Mouse (Mus musculus) myocyte (in vitro differentiated cells): Measurements from ENCODE around the gene Gm20388. TPM values are rescaled to one million over a fixed set of nuclear protein-coding genes. Genes with fewer than 3 reads are reported as not detected.

ENCODE experiments used
- H3K27me3 ChIP-seq: one replicate; pipeline ENCODE4 v1.6.1; 2011; ENCODE audit not compliant: control insufficient read depth, insufficient read depth, insufficient read length
- H3K36me3 ChIP-seq: one replicate; pipeline ENCODE4 v1.6.1; 2011; ENCODE audit not compliant: control insufficient read depth, insufficient read depth
- H3K4me2 ChIP-seq: one replicate; pipeline ENCODE4 v1.6.1; 2011; ENCODE audit warnings: low read depth, control low read depth
- H3K4me3 ChIP-seq: one replicate; pipeline ENCODE4 v1.5.1; 2011; ENCODE audit warnings: mild to moderate bottlenecking, control low read depth, moderate library complexity
- H3K79me2 ChIP-seq: one replicate; pipeline ENCODE4 v1.6.1; 2011; ENCODE audit not compliant: control insufficient read depth, insufficient read depth
- H3ac ChIP-seq: one replicate; pipeline ENCODE4 v1.6.1; 2011; ENCODE audit not compliant: control insufficient read depth, insufficient read length
- CEBPB ChIP-seq: IDR thresholded peaks from 2 replicates; pipeline ENCODE4 v1.6.1; 2011; ENCODE audit warnings: mild to moderate bottlenecking, moderate library complexity; ENCODE audit not compliant: poor library complexity, insufficient read depth, severe bottlenecking
- E2F4 ChIP-seq: IDR thresholded peaks from one replicate; pipeline ENCODE4 v1.6.1; 2011; ENCODE audit warnings: mild to moderate bottlenecking, control low read depth, moderate library complexity; ENCODE audit not compliant: insufficient read depth
- MAX ChIP-seq: IDR thresholded peaks from one replicate; pipeline ENCODE4 v1.6.1; 2011; ENCODE audit warnings: low read depth, mild to moderate bottlenecking, control low read depth
- MYOD1 ChIP-seq, 3 experiments: IDR thresholded peaks; one replicate each; pipeline ENCODE4 v1.6.1; 2011; ENCODE audit warnings: control low read depth in 2 of 3, low read depth in 2 of 3, mild to moderate bottlenecking in 2 of 3, moderate library complexity in 1 of 3; ENCODE audit not compliant: insufficient read length in 2 of 3, control insufficient read depth in 1 of 3
- MYOG ChIP-seq, 3 experiments: IDR thresholded peaks; one replicate each; pipeline ENCODE4 v1.6.1; 2011; ENCODE audit warnings: control low read depth in 2 of 3, low read depth in 2 of 3, mild to moderate bottlenecking in 2 of 3; ENCODE audit not compliant: insufficient read length in 2 of 3, control insufficient read depth in 1 of 3, insufficient read depth in 1 of 3
- POLR2A ChIP-seq: IDR thresholded peaks from one replicate; pipeline ENCODE4 v1.6.1; 2011; ENCODE audit warnings: low read depth, mild to moderate bottlenecking, control low read depth, moderate library complexity; ENCODE audit not compliant: insufficient read length
- POLR2AphosphoS2 ChIP-seq: IDR thresholded peaks from one replicate; pipeline ENCODE4 v1.6.1; 2011; ENCODE audit warnings: low read depth, control low read depth; ENCODE audit not compliant: insufficient read length
- REST ChIP-seq: IDR thresholded peaks from one replicate; pipeline ENCODE4 v1.6.1; 2011; ENCODE audit warnings: mild to moderate bottlenecking, control low read depth, moderate library complexity; ENCODE audit not compliant: insufficient read depth, insufficient read length
- SRF ChIP-seq: IDR thresholded peaks from one replicate; pipeline ENCODE4 v1.6.1; 2011; ENCODE audit warnings: low read depth; ENCODE audit not compliant: control insufficient read depth, insufficient read length
- TCF12 ChIP-seq: IDR thresholded peaks from one replicate; pipeline ENCODE4 v1.6.1; 2011; ENCODE audit warnings: mild to moderate bottlenecking, control low read depth; ENCODE audit not compliant: poor library complexity, insufficient read depth, severe bottlenecking
- TCF3 ChIP-seq: IDR thresholded peaks from one replicate; pipeline ENCODE4 v1.6.1; 2011; ENCODE audit warnings: low read depth, control low read depth; ENCODE audit not compliant: insufficient read length
- USF1 ChIP-seq: IDR thresholded peaks from one replicate; pipeline ENCODE4 v1.6.1; 2011; ENCODE audit warnings: low read depth, mild to moderate bottlenecking, control low read depth, moderate library complexity
- polyA plus RNA-seq: library from polyadenylated mRNA; unstranded; fragments of >200 nt; fragmentation: generic; extraction: Trizol; gene quantifications from one replicate; pipeline ENCODE4 v1.2.1, GENCODE M21; 2012; ENCODE audit warnings: missing spikeins

The Gm20388 gene
- polyA plus RNA-seq, 1 experiment: 15.3 TPM

DNA sequence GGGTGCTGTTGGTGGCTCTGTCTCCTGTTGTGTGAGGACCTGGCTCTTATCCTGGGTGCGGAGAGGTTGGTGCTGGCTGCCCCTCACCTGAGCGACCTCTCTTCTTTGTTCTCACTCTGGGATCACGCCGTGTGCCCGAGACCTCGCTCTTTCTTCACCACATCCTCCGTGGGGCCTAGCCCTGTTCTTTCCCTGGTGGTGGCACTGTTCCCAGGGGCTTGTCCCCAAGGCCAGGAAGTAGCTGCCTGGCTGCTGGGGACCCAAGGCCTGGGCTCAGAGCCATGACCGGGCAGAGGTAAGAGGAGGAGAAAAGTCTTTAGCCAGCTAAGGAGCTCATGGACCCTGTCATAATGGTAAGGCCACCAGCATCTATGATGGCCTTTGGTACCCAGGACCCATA is 343.0 kb downstream of the Gm20388 start:
- no peak overlapping the region for H3K4me3 ChIP-seq
- no peaks in the 10 kb centered on the region for H3K36me3 ChIP-seq
- no peaks in the 10 kb centered on the region for H3K27me3 ChIP-seq
- H3K79me2 ChIP-seq: peaks cover 28% of the 10 kb centered on the region
- TF ChIP-seq MYOG (IDR thresholded peaks at IDR 0.05; ENCODE audit: control insufficient read depth in 1 of 3, insufficient read depth in 1 of 3, insufficient read length in 2 of 3, low read depth in 2 of 3): no peak
- H3K4me2 ChIP-seq: no peak overlapping the region
- no peak overlapping the region for H3ac ChIP-seq

DNA sequence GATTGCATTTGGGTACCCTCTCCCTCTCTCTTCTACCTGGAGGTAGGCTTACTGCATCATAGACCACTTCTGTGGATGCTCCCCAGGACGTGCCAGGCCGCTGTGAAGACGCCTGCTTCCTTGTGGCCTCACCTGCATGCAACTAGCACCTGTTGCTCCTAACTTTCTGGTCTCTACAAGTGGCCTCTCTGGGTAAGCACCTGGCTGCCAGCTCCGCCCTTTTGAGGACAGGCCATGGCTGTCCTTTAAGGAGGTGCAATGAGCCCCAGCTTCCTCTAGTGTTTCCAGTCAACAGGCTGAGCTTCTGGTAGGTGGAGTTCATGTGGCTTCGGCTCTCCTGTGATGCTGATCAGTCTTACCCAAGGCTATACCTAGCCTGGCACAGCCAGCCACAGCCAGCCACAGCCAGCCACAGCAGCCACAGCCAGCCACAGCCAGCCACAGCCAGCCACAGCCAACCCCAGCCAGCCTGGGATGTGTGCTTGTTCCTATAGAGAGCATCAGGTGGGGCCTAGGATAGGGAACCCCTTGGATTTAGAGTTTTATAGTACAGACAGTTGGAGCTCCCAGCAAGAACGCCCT is 344.9 kb downstream of the Gm20388 start:
- no peak overlapping the region for H3K4me3 ChIP-seq
- TF ChIP-seq USF1: no peak
- TF ChIP-seq E2F4: no peak
- TF ChIP-seq MAX: no peak
- no peak for TF ChIP-seq REST
- TF ChIP-seq MYOD1 (IDR thresholded peaks at IDR 0.05; ENCODE audit: control insufficient read depth in 1 of 3, insufficient read length in 2 of 3, low read depth in 2 of 3): no peak
- no peak for TF ChIP-seq POLR2A
- no peak for TF ChIP-seq MYOG (IDR thresholded peaks at IDR 0.05; ENCODE audit: control insufficient read depth in 1 of 3, insufficient read depth in 1 of 3, insufficient read length in 2 of 3, low read depth in 2 of 3)
- TF ChIP-seq POLR2AphosphoS2: no peak
- TF ChIP-seq TCF12: no peak
- no peak for TF ChIP-seq CEBPB
- peaks cover 31% of the 10 kb centered on the region for H3K79me2 ChIP-seq
- H3K36me3 ChIP-seq: no peaks in the 10 kb centered on the region
- H3K27me3 ChIP-seq: no peaks in the 10 kb centered on the region
- no peak overlapping the region for H3K4me2 ChIP-seq
- H3ac ChIP-seq: no peak overlapping the region

DNA sequence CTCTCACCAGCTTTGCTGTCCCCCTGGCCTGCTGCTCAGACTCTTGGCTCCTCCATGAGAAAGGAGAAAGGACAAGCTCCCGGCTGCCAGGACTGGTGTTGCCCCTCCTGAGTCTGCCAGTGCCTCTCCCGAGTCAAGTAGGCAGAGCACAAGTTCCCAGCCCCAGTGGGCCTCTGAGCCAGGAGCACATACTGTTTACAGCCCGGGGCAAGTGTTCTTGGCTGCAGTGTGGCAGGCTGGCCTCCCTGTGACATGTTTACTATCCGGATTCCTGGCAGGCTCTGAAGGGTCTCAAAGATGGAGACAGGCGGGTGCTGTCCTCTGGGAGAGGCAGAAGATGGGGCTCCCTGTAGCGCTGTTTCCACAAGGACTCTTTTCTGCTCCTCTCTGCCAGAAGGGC is 346.3 kb downstream of the Gm20388 start:
- Histone ChIP-seq H3K4me3 (no peak overlapping the region), H3K4me2 (no peak overlapping the region)
- TF ChIP-seq MYOG (IDR thresholded peaks at IDR 0.05; ENCODE audit: control insufficient read depth in 1 of 3, insufficient read depth in 1 of 3, insufficient read length in 2 of 3, low read depth in 2 of 3) (no peak), TCF3 (no peak), MYOD1 (IDR thresholded peaks at IDR 0.05; ENCODE audit: control insufficient read depth in 1 of 3, insufficient read length in 2 of 3, low read depth in 2 of 3) (no peak), TCF12 (no peak), REST (no peak), E2F4 (no peak), POLR2AphosphoS2 (no peak), MAX (no peak), POLR2A (no peak), CEBPB (no peak), SRF (no peak), USF1 (no peak)

DNA sequence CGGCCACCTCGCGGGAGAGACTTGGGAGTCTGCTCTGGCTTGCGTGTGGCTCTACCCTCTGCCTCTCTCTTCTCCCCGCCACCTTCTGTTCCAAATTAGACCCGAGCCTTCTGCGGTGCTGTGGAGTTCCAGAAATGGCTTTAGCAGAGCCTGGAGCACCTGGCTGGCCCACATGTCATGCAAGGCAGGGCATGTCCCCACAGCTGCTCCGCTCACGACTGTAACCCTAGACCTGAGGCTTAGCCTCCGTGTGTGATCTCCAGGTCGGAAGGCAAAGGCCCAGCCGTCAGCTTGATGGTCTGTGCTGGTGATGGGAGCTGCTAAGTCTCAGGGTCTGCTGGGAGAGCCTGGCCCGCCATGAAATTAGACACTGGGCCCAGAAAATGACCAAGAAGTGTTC is 348.6 kb downstream of the Gm20388 start:
- TF ChIP-seq USF1: no peak
- peak; percentile 87 for TF ChIP-seq TCF3
- TF ChIP-seq MYOG (IDR thresholded peaks at IDR 0.05; ENCODE audit: control insufficient read depth in 1 of 3, insufficient read depth in 1 of 3, insufficient read length in 2 of 3, low read depth in 2 of 3): peak; percentile 89 to 98 (median 95)
- TF ChIP-seq TCF12: peak; percentile 88
- TF ChIP-seq MYOD1 (IDR thresholded peaks at IDR 0.05; ENCODE audit: control insufficient read depth in 1 of 3, insufficient read length in 2 of 3, low read depth in 2 of 3): peak; percentile 49 to 99 (median 93)
- Histone ChIP-seq H3K4me3 (no peak overlapping the region), H3K27me3 (no peaks in the 10 kb centered on the region), H3ac (no peak overlapping the region), H3K79me2 (peaks cover 33% of the 10 kb centered on the region), H3K36me3 (no peaks in the 10 kb centered on the region), H3K4me2 (peak overlapping the region; percentile 30)

More for the DNA sequence above, 346.3 kb downstream of the Gm20388 start:
- no peaks in the 10 kb centered on the region for H3K27me3 ChIP-seq
- peaks cover 31% of the 10 kb centered on the region for H3K79me2 ChIP-seq
- H3ac ChIP-seq: no peak overlapping the region
- H3K36me3 ChIP-seq: no peaks in the 10 kb centered on the region

DNA sequence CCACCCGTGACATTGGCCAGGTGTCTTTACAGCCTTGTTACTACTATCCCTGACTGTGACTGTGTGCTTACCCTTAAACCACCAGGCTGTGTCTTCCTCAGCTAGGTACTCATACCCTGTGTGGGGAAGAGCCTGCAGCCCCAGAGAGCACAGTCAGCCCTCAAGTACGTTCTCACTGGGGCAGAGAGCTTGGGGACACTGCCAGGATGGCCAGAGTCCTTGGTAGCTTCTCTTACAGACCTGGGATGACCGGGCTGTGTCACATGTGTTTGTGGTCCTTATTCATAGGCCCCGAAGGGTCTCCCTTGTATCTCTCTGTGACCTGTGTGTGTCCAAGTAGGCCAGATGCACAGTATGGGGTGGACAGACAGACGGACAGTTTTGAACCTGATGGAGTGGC is 350.0 kb downstream of the Gm20388 start:
- TF ChIP-seq POLR2AphosphoS2 (no peak), MYOD1 (IDR thresholded peaks at IDR 0.05; ENCODE audit: control insufficient read depth in 1 of 3, insufficient read length in 2 of 3, low read depth in 2 of 3) (no peak), USF1 (no peak), E2F4 (no peak), SRF (no peak), CEBPB (no peak), TCF3 (no peak)
- H3K79me2 ChIP-seq: peaks cover 31% of the 10 kb centered on the region
- H3ac ChIP-seq: no peak overlapping the region
- no peak overlapping the region for H3K4me3 ChIP-seq
- H3K4me2 ChIP-seq: peak overlapping the region; percentile 63
- H3K36me3 ChIP-seq: no peaks in the 10 kb centered on the region
- no peaks in the 10 kb centered on the region for H3K27me3 ChIP-seq
